Comparison of ENCODE assay signal across 8 mouse cellular contexts in the genomic region with DNA sequence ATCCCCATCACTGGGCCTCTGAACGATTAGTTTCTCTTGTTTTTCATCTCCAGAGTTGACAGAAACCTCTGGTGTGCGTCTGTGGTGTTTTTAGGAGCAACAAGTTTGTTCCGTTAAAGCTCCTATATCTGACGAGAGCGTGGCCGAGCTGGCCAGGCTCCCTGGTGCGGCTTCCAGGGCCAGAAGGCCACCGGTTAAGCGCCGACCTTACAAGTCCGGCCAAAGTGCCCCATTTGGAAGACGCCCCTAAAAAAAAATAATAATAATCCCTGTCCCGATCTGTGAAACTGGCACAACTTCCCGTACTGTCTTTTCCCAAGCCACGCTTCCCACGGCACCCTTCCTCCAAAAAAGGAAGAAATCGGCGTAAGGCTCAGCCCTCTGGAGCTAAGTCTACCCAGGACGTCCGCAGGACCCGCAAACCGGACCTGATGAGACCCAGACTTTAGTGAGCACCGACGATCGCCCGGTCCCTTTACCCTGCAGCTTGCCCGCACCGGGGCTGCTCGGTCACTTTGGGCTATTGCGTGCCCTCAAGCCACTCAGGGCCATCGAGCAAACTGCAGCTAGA. TPM values are rescaled to one million over a fixed set of nuclear protein-coding genes. Genes with fewer than 3 reads are reported as not detected.
DNase-seq lines count a peak whose midpoint lies in the region; ATAC-seq and TF ChIP-seq lines count a peak whose summit lies in the region.

No protein-coding gene starts in this region.

- no peak for TF ChIP-seq POLR2A in bone marrow, adult 2 months (IDR thresholded peaks at IDR 0.05; ENCODE audit: borderline replicate concordance, control insufficient read depth, low read depth, low read length)

- H3K27ac ChIP-seq in bone marrow, adult 2 months (ENCODE audit: control insufficient read depth, insufficient read depth, low read depth, low read length, poor library complexity): peak overlapping the region; percentile 93
- H3K27ac ChIP-seq in liver, embryonic 11.5 days (ENCODE audit: low read depth, low read length): peak overlapping the region; percentile 62
- peak overlapping the region; percentile 43 for H3K27ac ChIP-seq in neural tube, embryonic 13.5 days (replicated peaks)

- peaks cover 48% of the 10 kb centered on the region for H3K4me1 ChIP-seq in megakaryocyte, embryonic 14.5 days
- H3K4me1 ChIP-seq in bone marrow, adult 2 months (ENCODE audit: control insufficient read depth, insufficient read depth, low read length): peaks cover 4% of the 10 kb centered on the region
- peaks cover 54% of the 10 kb centered on the region for H3K4me1 ChIP-seq in liver, embryonic 11.5 days (replicated peaks; ENCODE audit: control insufficient read depth, insufficient read depth, low read length)
- H3K4me1 ChIP-seq in neural tube, embryonic 13.5 days (replicated peaks): peaks cover 49% of the 10 kb centered on the region

- no peak for TF ChIP-seq CTCF in bone marrow, adult 2 months (IDR thresholded peaks at IDR 0.05; ENCODE audit: control insufficient read depth, insufficient read depth, low read length)

- no peaks in the 10 kb centered on the region for H3K36me3 ChIP-seq in megakaryocyte, embryonic 14.5 days (replicated peaks; ENCODE audit: low read length)
- no peaks in the 10 kb centered on the region for H3K36me3 ChIP-seq in liver, embryonic 11.5 days (ENCODE audit: control insufficient read depth, insufficient read depth, low read length)
- H3K36me3 ChIP-seq in neural tube, embryonic 13.5 days: no peaks in the 10 kb centered on the region

- no peaks in the 10 kb centered on the region for H3K9me3 ChIP-seq in megakaryocyte, embryonic 14.5 days
- no peaks in the 10 kb centered on the region for H3K9me3 ChIP-seq in liver, embryonic 11.5 days (ENCODE audit: control insufficient read depth, low read length)
- H3K9me3 ChIP-seq in neural tube, embryonic 13.5 days: no peaks in the 10 kb centered on the region

- H3K4me3 ChIP-seq in megakaryocyte, embryonic 14.5 days (replicated peaks): peak overlapping the region; percentile 94
- H3K4me3 ChIP-seq in bone marrow, adult 2 months (replicated peaks; ENCODE audit: control insufficient read depth, low read depth, low read length): peak overlapping the region; percentile 86
- H3K4me3 ChIP-seq in liver, embryonic 11.5 days (ENCODE audit: low read depth, low read length): peak overlapping the region; percentile 68
- H3K4me3 ChIP-seq in neural tube, embryonic 13.5 days: peak overlapping the region; percentile 65

- ATAC-seq in megakaryocyte, adult 5-6 weeks (ENCODE audit: poor library complexity, severe bottlenecking): no peak
- ATAC-seq in liver, embryonic 11.5 days (replicated peaks; ENCODE audit: low FRiP score): no peak
- ATAC-seq in neural tube, embryonic 13.5 days (ENCODE audit: low read depth): no peak

- intact Hi-C loops in heart, postnatal 14 days (cut with DNase I): loop anchor here (2.0 to 5.0 kb wide), 2 partner anchors 37 to 46 kb away; no protein-coding TSS in a partner anchor

- under 1% methylated on average over 31 of the region's 31 CpGs for WGBS in bone marrow, adult 2 months
- under 1% methylated on average over 31 of the region's 31 CpGs for WGBS in liver, embryonic 11.5 days
- 2% methylated on average over 31 of the region's 31 CpGs for whole genome bisulfite sequencing in neural tube, embryonic 13.5 days

- H3K9ac ChIP-seq in liver, embryonic 11.5 days (ENCODE audit: low read depth, low read length): peak overlapping the region; percentile 72
- peak overlapping the region; percentile 78 for H3K9ac ChIP-seq in neural tube, embryonic 13.5 days

- peak overlapping the region; percentile 97 for H3K4me2 ChIP-seq in liver, embryonic 11.5 days
- H3K4me2 ChIP-seq in neural tube, embryonic 13.5 days: peak overlapping the region; percentile 93

- peak; percentile 36 to 40 for DNase-seq in heart, postnatal 14 days
- no peak for DNase-seq in liver, embryonic 11.5 days (ENCODE audit: low spot score)
- DNase-seq in natural killer cell, adult 2 months (ENCODE audit: low spot score in 2 of 2): no peak
- DNase-seq in right cerebral cortex, postnatal 10 days (ENCODE audit: low spot score in 2 of 2): no peak

- H3K27me3 ChIP-seq in megakaryocyte, embryonic 14.5 days (replicated peaks): peaks cover 31% of the 10 kb centered on the region
- no peaks in the 10 kb centered on the region for H3K27me3 ChIP-seq in liver, embryonic 11.5 days (replicated peaks; ENCODE audit: control insufficient read depth, insufficient read depth, low read length)
- H3K27me3 ChIP-seq in neural tube, embryonic 13.5 days: peaks cover 15% of the 10 kb centered on the region

RNA-seq across cellular contexts. Expression of a gene that starts 1.0 kb away (rescaled TPM):
- polyA plus RNA-seq in megakaryocyte, embryonic 14.5 days (2012; ENCODE audit: insufficient read depth, low replicate concordance): 1.9 TPM in 1 of 2 replicates, not detected in the other
- total RNA-seq in megakaryocyte, adult 5-6 weeks (2015): 65.7 and 65.8 TPM in 2 replicates
- 56.4 and 56.8 TPM in 2 replicates for total RNA-seq in megakaryocyte, adult 5-6 weeks (2017)
- polyA plus RNA-seq in bone marrow, adult 2 months (2011; ENCODE audit: insufficient read depth, insufficient read length, low replicate concordance, missing spikeins): 18.8 and 41.2 TPM in 2 replicates
- total RNA-seq in heart, postnatal 14 days (2021): 100 to 1,000 TPM; 120 to 125 TPM
- 14.0 and 15.4 TPM in 2 replicates for polyA plus RNA-seq in liver, embryonic 11.5 days (2014; fragmentation: Nextera tagmentation; extraction: Ambion mirVana)
- 6.2 and 8.0 TPM in 2 replicates for polyA plus RNA-seq in neural tube, embryonic 13.5 days (2015; fragmentation: Nextera tagmentation; extraction: Ambion mirVana)

Comparison
In these comparisons a context has a peak if more than half of its experiments do, and no peak if none do; other contexts are left out.
1. H3K27ac ChIP-seq: peak in every context shown above with its lines; median percentile 93 in bone marrow, adult 2 months; 62 in liver, embryonic 11.5 days; 43 in neural tube, embryonic 13.5 days.
2. DNase-seq: peak in heart, postnatal 14 days (2 of 2); none in liver, embryonic 11.5 days (single experiment), natural killer cell, adult 2 months (0 of 2) and right cerebral cortex, postnatal 10 days (0 of 2).
3. Peak in every context shown above with its lines, with median percentiles within 50 percentile points of each other: H3K4me3 ChIP-seq.